Mouse (Mus musculus) MEL (cell line): Measurements from ENCODE around the gene Trpv4.
A peak's percentile ranks its signal among the peaks of the same experiment; 100 is the strongest.

Source experiments
- CHD2 ChIP-seq: IDR thresholded peaks from 2 replicates; pipeline ENCODE4 v1.6.1; 2011; ENCODE audit warnings: low read length, improper control_type of control experiment
- CTCF ChIP-seq, 3 experiments: IDR thresholded peaks in 2 of 3; conservative IDR thresholded peaks in 1 of 3; 2 replicates each; pipeline ENCODE4 v1.5.1; 2011 to 2012; ENCODE audit warnings: low read length in 3 of 3, low read depth in 2 of 3, mild to moderate bottlenecking in 2 of 3, improper control_type of control experiment in 1 of 3, inconsistent platforms in 1 of 3, mixed read lengths in 1 of 3, moderate library complexity in 1 of 3; ENCODE audit not compliant: control insufficient read depth in 1 of 3, insufficient read depth in 1 of 3, poor library complexity in 1 of 3, severe bottlenecking in 1 of 3
- ELF1 ChIP-seq: IDR thresholded peaks from 2 replicates; pipeline ENCODE4 v1.6.1; 2014; ENCODE audit warnings: low read depth, mild to moderate bottlenecking, inconsistent platforms, low read length, improper control_type of control experiment, moderate library complexity
- GABPA ChIP-seq: IDR thresholded peaks from 2 replicates; pipeline ENCODE4 v1.6.1; 2012; ENCODE audit warnings: low read depth, mild to moderate bottlenecking, inconsistent platforms, low read length, improper control_type of control experiment, moderate library complexity
- MAX ChIP-seq: IDR thresholded peaks from 2 replicates; pipeline ENCODE4 v1.6.1; 2011; ENCODE audit warnings: low read length, improper control_type of control experiment
- MAZ ChIP-seq: IDR thresholded peaks from 2 replicates; pipeline ENCODE4 v1.6.1; 2012; ENCODE audit warnings: low read depth, mild to moderate bottlenecking, inconsistent platforms, low read length, improper control_type of control experiment
- POLR2A ChIP-seq, 2 experiments: IDR thresholded peaks; 2 replicates each; pipeline ENCODE4 v1.6.1; 2011 to 2012; ENCODE audit warnings: low read length in 2 of 2, mild to moderate bottlenecking in 2 of 2, control low read depth in 1 of 2, improper control_type of control experiment in 1 of 2, low read depth in 1 of 2, moderate library complexity in 1 of 2; ENCODE audit not compliant: control insufficient read depth in 1 of 2, insufficient read depth in 1 of 2, poor library complexity in 1 of 2
- SMC3 ChIP-seq: IDR thresholded peaks from 2 replicates; pipeline ENCODE4 v1.6.1; 2011; ENCODE audit warnings: low read depth, low read length, improper control_type of control experiment
- TCF12 ChIP-seq: IDR thresholded peaks from 2 replicates; pipeline ENCODE4 v1.6.1; 2014; ENCODE audit warnings: low read depth, mild to moderate bottlenecking, inconsistent platforms, low read length, improper control_type of control experiment, moderate library complexity

DNA sequence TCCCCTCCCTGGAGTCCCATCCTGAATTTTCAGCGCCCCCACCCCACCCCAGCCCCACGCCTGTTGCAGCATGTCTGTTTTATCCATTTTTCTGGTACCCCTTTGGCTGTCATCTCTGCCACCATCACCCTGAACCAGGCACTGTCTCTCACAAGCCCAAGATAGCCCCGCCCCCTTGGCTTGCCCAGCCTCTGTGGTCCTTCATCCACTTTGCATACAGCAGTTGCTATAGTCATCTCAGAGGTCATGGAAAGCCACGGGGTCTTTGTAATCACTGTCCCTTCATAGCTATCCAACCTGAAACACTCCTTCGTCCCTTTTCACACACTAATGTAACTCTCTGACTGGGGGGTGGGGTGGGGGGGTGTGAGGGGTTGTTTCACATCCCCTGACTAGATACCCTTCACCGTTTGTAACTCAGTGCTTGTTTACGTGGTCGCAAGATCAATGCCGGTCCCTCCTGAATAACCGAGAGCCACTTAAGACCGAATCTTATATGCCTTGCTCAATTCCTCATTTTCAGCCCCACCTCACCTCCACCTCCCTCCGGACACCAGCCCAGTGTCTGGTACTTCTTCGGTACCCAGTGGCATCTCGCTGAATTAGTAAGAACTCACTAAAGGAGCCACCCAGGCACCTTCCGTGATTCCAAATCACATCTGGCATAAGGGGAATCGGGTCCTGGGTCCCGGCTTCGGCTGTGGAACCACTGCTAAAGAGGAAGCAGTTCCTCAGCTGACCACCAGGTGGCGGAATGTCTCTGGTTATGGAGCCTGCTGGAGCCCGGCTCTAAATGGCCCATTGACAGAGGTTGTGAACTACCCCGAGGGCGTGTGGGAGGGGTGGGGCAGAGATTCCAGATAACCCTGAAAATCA lies 19.2 kb downstream of the Trpv4 start:
- TF ChIP-seq MAX (no peak), CTCF (IDR thresholded peaks at IDR 0.05 in 2 of 3, conservative IDR thresholded peaks at IDR 0.05 in 1 of 3; ENCODE audit: control insufficient read depth in 1 of 3, insufficient read depth in 1 of 3, low read depth in 2 of 3, low read length in 3 of 3, poor library complexity in 1 of 3, severe bottlenecking in 1 of 3) (peak; percentile 92 to 96 (median 96)), ELF1 (no peak), CHD2 (no peak), SMC3 (peak; percentile 94), TCF12 (no peak), GABPA (no peak), POLR2A (IDR thresholded peaks at IDR 0.05; ENCODE audit: control insufficient read depth in 1 of 2, insufficient read depth in 1 of 2, low read depth in 1 of 2, low read length in 2 of 2, poor library complexity in 1 of 2) (no peak), MAZ (no peak)
